Mouse (Mus musculus): ENCODE data around the gene Pitpnc1.

- TF ChIP-seq CTCF (conservative IDR thresholded peaks at IDR 0.05; ENCODE audit: insufficient read depth, insufficient read length, low read depth, low read length): no peak
- no peak for TF ChIP-seq POLR2A (IDR thresholded peaks at IDR 0.05; ENCODE audit: low read depth, low read length)
Measured at GRCm38 (mm10) chr11:107452053-107452452, 18.4 kb downstream of the Pitpnc1 start.
